Mouse (Mus musculus): ENCODE measurements around the gene Epha8. TPM values are rescaled to one million over a fixed set of nuclear protein-coding genes. Genes with fewer than 3 reads are reported as not detected.
A peak's percentile ranks its signal among the peaks of the same experiment; 100 is the strongest.

Gene Epha8
- polyA plus RNA-seq, 1 experiment from 2014 or later: 0.28 TPM

GRCm38 (mm10) chr4:136899154-136899553 is 57.5 kb downstream of the Epha8 start:
- Histone ChIP-seq H3K4me3 (replicated peaks) (no peak overlapping the region), H3K36me3 (no peaks in the 10 kb centered on the region), H3K9me3 (no peaks in the 10 kb centered on the region), H3K9ac (replicated peaks) (no peak overlapping the region), H3K27me3 (peaks cover 71% of the 10 kb centered on the region), H3K27ac (no peak overlapping the region), H3K4me2 (no peak overlapping the region), H3K4me1 (replicated peaks) (peaks cover 7% of the 10 kb centered on the region)
- no peak for ATAC-seq (ENCODE audit: insufficient number of reproducible peaks, insufficient read depth, low FRiP score, low TSS enrichment, low read depth)
- 63% methylated on average over 7 of the region's 7 CpGs for WGBS

DNA sequence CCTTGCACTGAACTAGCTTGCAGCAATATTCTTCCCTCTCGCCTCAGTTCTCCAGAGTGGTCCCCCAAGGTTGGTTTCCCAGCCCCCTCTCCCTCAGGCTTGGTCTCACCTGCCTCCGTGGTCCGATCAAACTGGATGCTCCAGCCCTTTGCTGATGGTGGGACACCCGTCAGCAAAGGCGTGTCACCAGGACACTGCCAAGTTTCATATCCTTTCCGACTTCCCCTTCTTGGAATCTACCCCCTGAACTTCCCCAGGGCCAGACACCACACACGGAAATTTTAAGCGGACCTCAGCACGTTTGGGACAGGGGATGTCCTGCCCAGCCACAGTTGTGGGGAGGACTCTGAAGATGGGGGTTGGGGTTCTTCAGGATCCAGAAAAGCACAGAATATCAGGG is 58.0 kb downstream of the Epha8 start, which contains the start of gene C1qa:
C1qa (minus strand) TSS at position 167 of the 400 bp plus-strand sequence.
- H3K27me3 ChIP-seq: peaks cover 71% of the 10 kb centered on the region
- H3K4me3 ChIP-seq (replicated peaks): no peak within 1 kb of the TSS
- no peak within 1 kb of the TSS for H3K4me2 ChIP-seq
- no peak within 1 kb of the TSS for H3K27ac ChIP-seq
- ATAC-seq (ENCODE audit: insufficient number of reproducible peaks, insufficient read depth, low FRiP score, low TSS enrichment, low read depth): no peak
- H3K9ac ChIP-seq (replicated peaks): no peak within 1 kb of the TSS
- H3K4me1 ChIP-seq (replicated peaks): peaks cover 7% of the 10 kb centered on the region
- 78% methylated on average over 9 of the region's 9 CpGs for WGBS
- no peaks in the 10 kb centered on the region for H3K9me3 ChIP-seq
- H3K36me3 ChIP-seq: no peaks in the 10 kb centered on the region

DNA sequence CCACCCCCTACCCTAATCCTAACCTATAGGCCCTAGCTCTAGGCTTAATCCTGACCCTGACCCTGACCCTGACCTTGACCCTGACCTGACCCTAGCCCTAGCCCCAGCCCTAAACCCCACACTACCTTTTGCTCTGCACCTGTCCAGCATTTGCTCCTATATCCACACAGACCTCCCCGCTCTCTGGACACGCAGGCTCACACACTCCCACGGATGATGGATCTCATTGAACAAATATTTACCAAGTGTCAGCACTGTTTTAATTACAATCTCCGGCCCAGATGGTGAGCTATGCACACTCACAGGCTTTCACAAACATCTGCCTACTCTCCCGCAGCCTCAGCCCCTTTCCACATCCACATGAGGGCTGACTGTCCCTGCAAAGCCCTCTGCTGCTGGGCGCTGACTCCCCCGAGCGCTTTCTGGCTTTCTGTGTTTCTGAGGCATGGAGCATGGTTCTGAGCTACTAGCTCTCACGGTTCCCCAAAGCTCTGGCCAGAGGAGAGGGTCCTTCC is 58.5 kb downstream of the Epha8 start:
- Histone ChIP-seq H3K9me3 (no peaks in the 10 kb centered on the region), H3K4me2 (no peak overlapping the region), H3K9ac (replicated peaks) (no peak overlapping the region), H3K36me3 (no peaks in the 10 kb centered on the region), H3K27me3 (peaks cover 72% of the 10 kb centered on the region), H3K4me3 (replicated peaks) (no peak overlapping the region), H3K27ac (no peak overlapping the region), H3K4me1 (replicated peaks) (peaks cover 7% of the 10 kb centered on the region)
- 75% methylated on average over 9 of the region's 9 CpGs for WGBS
- no peak for ATAC-seq (ENCODE audit: insufficient number of reproducible peaks, insufficient read depth, low FRiP score, low TSS enrichment, low read depth)

- Histone ChIP-seq H3K36me3 (no peaks in the 10 kb centered on the region), H3K4me3 (replicated peaks) (no peak overlapping the region), H3K4me1 (replicated peaks) (peaks cover 7% of the 10 kb centered on the region), H3K9ac (replicated peaks) (no peak overlapping the region), H3K9me3 (no peaks in the 10 kb centered on the region), H3K4me2 (no peak overlapping the region), H3K27ac (no peak overlapping the region), H3K27me3 (peaks cover 77% of the 10 kb centered on the region)
- 32% methylated on average over 10 of the region's 10 CpGs for WGBS
- no peak for ATAC-seq (ENCODE audit: insufficient number of reproducible peaks, insufficient read depth, low FRiP score, low TSS enrichment, low read depth)
These were observed 60.2 kb downstream of the Epha8 start for GRCm38 (mm10) chr4:136896461-136896860.

DNA sequence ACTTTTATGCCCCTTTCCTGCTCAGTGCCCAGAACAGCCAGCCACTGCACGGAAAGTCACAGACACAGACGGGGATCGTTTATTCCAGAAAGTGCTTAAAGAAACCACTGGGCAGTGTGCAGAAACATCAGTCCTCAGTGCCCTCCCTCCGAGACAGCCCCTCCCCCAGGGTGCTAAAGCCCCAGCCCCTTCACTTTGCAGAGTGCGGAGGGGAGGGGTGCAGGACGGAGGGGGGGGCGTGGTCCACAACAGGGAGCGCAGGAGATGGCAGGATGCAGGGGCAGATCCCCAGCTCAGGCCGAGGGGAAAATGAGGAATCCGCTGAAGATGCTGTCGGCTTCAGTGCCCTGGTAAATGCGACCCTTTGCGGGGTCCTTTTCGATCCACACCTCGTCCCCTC is 60.8 kb downstream of the Epha8 start:
- Histone ChIP-seq H3K4me2 (peak overlapping the region; percentile 41), H3K36me3 (no peaks in the 10 kb centered on the region), H3K27me3 (peaks cover 82% of the 10 kb centered on the region), H3K9me3 (no peaks in the 10 kb centered on the region), H3K9ac (replicated peaks) (no peak overlapping the region; the same call in 1 of the 2 replicates), H3K27ac (no peak overlapping the region), H3K4me3 (replicated peaks) (0 out of 2 replicates have a peak overlapping the region, but pooled peaks have one; percentile 17), H3K4me1 (replicated peaks) (peaks cover 7% of the 10 kb centered on the region)
- 3% methylated on average over 15 of the region's 15 CpGs for WGBS
- ATAC-seq (ENCODE audit: insufficient number of reproducible peaks, insufficient read depth, low FRiP score, low TSS enrichment, low read depth): no peak

GRCm38 (mm10) chr4:136894821-136895220 is 61.8 kb downstream of the Epha8 start:
- no peaks in the 10 kb centered on the region for H3K9me3 ChIP-seq
- no peaks in the 10 kb centered on the region for H3K36me3 ChIP-seq
- H3K27ac ChIP-seq: no peak overlapping the region
- 74% methylated on average over 4 of the region's 4 CpGs for WGBS
- no peak overlapping the region for H3K9ac ChIP-seq (replicated peaks)
- no peak overlapping the region for H3K4me2 ChIP-seq
- H3K4me1 ChIP-seq (replicated peaks): peaks cover 7% of the 10 kb centered on the region
- peaks cover 92% of the 10 kb centered on the region for H3K27me3 ChIP-seq
- ATAC-seq (ENCODE audit: insufficient number of reproducible peaks, insufficient read depth, low FRiP score, low TSS enrichment, low read depth): no peak
- no peak overlapping the region for H3K4me3 ChIP-seq (replicated peaks)

GRCm38 (mm10) chr4:136893691-136894543 is 62.7 kb downstream of the Epha8 start:
- Histone ChIP-seq H3K4me1 (replicated peaks) (peaks cover 7% of the 10 kb centered on the region), H3K4me2 (no peak overlapping the region), H3K4me3 (replicated peaks) (no peak overlapping the region), H3K27ac (no peak overlapping the region), H3K9ac (replicated peaks) (no peak overlapping the region), H3K36me3 (no peaks in the 10 kb centered on the region), H3K9me3 (no peaks in the 10 kb centered on the region), H3K27me3 (peaks cover 90% of the 10 kb centered on the region)
- 4% methylated on average over 9 of the region's 9 CpGs for WGBS
- 0 out of 2 replicates have a peak, but pooled peaks have one; percentile 16 for ATAC-seq (ENCODE audit: insufficient number of reproducible peaks, insufficient read depth, low FRiP score, low TSS enrichment, low read depth)

GRCm38 (mm10) chr4:136892811-136893210 is 63.8 kb downstream of the Epha8 start, which contains the start of gene C1qc:
Gene C1qc, minus strand, starts transcription at chr4:136893065.
- Histone ChIP-seq H3K4me2 (no peak within 1 kb of the TSS), H3K27me3 (peaks cover 79% of the 10 kb centered on the region), H3K4me3 (replicated peaks) (no peak within 1 kb of the TSS), H3K27ac (no peak within 1 kb of the TSS), H3K4me1 (replicated peaks) (peaks cover 7% of the 10 kb centered on the region), H3K36me3 (no peaks in the 10 kb centered on the region), H3K9me3 (no peaks in the 10 kb centered on the region), H3K9ac (replicated peaks) (no peak within 1 kb of the TSS)
- 63% methylated on average over 5 of the region's 5 CpGs for WGBS
- no peak for ATAC-seq (ENCODE audit: insufficient number of reproducible peaks, insufficient read depth, low FRiP score, low TSS enrichment, low read depth)

- Histone ChIP-seq H3K27me3 (peaks cover 75% of the 10 kb centered on the region), H3K9ac (replicated peaks) (no peak overlapping the region), H3K27ac (no peak overlapping the region), H3K36me3 (no peaks in the 10 kb centered on the region), H3K4me3 (replicated peaks) (no peak overlapping the region), H3K4me2 (no peak overlapping the region), H3K4me1 (replicated peaks) (peaks cover 7% of the 10 kb centered on the region), H3K9me3 (no peaks in the 10 kb centered on the region)
- 55% methylated on average over 7 of the region's 7 CpGs for WGBS
- ATAC-seq (ENCODE audit: insufficient number of reproducible peaks, insufficient read depth, low FRiP score, low TSS enrichment, low read depth): no peak
These were observed 64.2 kb downstream of the Epha8 start for GRCm38 (mm10) chr4:136892371-136892770.

DNA sequence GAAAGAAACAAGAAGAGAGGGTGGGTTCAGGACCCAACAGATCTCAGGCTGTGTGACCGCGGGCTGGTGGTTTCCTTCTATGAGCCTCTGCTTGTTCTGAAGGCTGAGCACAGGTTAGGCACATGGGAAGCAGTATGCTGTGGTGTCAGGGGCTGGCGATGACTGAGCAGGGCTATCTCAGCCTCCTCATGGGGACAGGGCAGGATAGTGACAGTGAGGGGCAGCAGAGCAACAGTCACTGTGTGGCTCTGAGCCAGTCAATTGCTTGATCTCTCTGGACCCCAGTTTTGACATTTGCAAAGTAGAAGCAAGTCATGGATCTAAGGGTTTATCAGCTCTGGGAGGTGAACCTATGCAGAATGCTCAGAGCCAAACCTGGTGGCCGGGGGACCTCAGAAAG is 65.5 kb downstream of the Epha8 start:
- H3K4me2 ChIP-seq: no peak overlapping the region
- H3K36me3 ChIP-seq: no peaks in the 10 kb centered on the region
- no peak overlapping the region for H3K9ac ChIP-seq (replicated peaks)
- H3K27ac ChIP-seq: no peak overlapping the region
- H3K9me3 ChIP-seq: no peaks in the 10 kb centered on the region
- no peak overlapping the region for H3K4me3 ChIP-seq (replicated peaks)
- WGBS: 81% methylated on average over 4 of the region's 4 CpGs
- no peak for ATAC-seq (ENCODE audit: insufficient number of reproducible peaks, insufficient read depth, low FRiP score, low TSS enrichment, low read depth)
- H3K4me1 ChIP-seq (replicated peaks): peaks cover 7% of the 10 kb centered on the region
- H3K27me3 ChIP-seq: peaks cover 62% of the 10 kb centered on the region

GRCm38 (mm10) chr4:136889981-136890380 is 66.6 kb downstream of the Epha8 start:
- H3K27ac ChIP-seq: no peak overlapping the region

More at GRCm38 (mm10) chr4:136889981-136890380, 66.6 kb downstream of the Epha8 start:
- no peak for ATAC-seq (ENCODE audit: insufficient number of reproducible peaks, insufficient read depth, low FRiP score, low TSS enrichment, low read depth)
- no peaks in the 10 kb centered on the region for H3K36me3 ChIP-seq
- no peak overlapping the region for H3K9ac ChIP-seq (replicated peaks)
- no peak overlapping the region for H3K4me3 ChIP-seq (replicated peaks)
- 85% methylated on average over 15 of the region's 15 CpGs for WGBS
- peaks cover 51% of the 10 kb centered on the region for H3K27me3 ChIP-seq
- peaks cover under 1% of the 10 kb centered on the region; the same call in 1 of the 2 replicates for H3K4me1 ChIP-seq (replicated peaks)
- no peak overlapping the region for H3K4me2 ChIP-seq
- H3K9me3 ChIP-seq: no peaks in the 10 kb centered on the region
